In genomic region chr19:46356701-46357138, GRCm38 (mm10) we compare ENCODE assay signal across 8 mouse cellular contexts. TPM values are rescaled to one million over a fixed set of nuclear protein-coding genes. Genes with fewer than 3 reads are reported as not detected.
A peak's percentile ranks its signal among the peaks of the same experiment; 100 is the strongest.
DNase-seq lines count a peak whose midpoint lies in the region; ATAC-seq and TF ChIP-seq lines count a peak whose summit lies in the region.

No protein-coding gene starts in this region.

- no peaks in the 10 kb centered on the region for H3K79me3 ChIP-seq in C2C12 (ENCODE audit: low read depth)

- H3K4me1 ChIP-seq in heart, embryonic 12.5 days (replicated peaks) = peaks cover 3% of the 10 kb centered on the region; the same call in 1 of the 2 replicates
- H3K4me1 ChIP-seq in kidney, embryonic 16.5 days (ENCODE audit: insufficient read depth, low read length) = peaks cover 13% of the 10 kb centered on the region
- 0 out of 2 replicates have a peak, but pooled peaks cover 2% of the 10 kb centered on the region for H3K4me1 ChIP-seq in liver, adult 2 months (ENCODE audit: control insufficient read depth, insufficient read depth, low read length)

- peak overlapping the region; percentile 87 for H3K4me2 ChIP-seq in heart, embryonic 12.5 days
- peak overlapping the region; percentile 90 for H3K4me2 ChIP-seq in kidney, embryonic 16.5 days (replicated peaks; ENCODE audit: low read depth, low read length)
- H3K4me2 ChIP-seq in myocyte (ENCODE audit: low read depth) = peak overlapping the region; percentile 73

- H3K9me3 ChIP-seq in heart, embryonic 12.5 days (replicated peaks) = no peaks in the 10 kb centered on the region
- no peaks in the 10 kb centered on the region for H3K9me3 ChIP-seq in kidney, embryonic 16.5 days (ENCODE audit: low read length)

- ATAC-seq in erythroblast, adult 5-6 weeks (replicated peaks; ENCODE audit: low FRiP score, poor library complexity, severe bottlenecking) = peak; percentile 86
- ATAC-seq in heart, embryonic 12.5 days (ENCODE audit: insufficient number of reproducible peaks, low FRiP score) = peak; percentile 89
- peak; percentile 86 for ATAC-seq in kidney, embryonic 16.5 days (ENCODE audit: low FRiP score, low TSS enrichment)

- H3K79me2 ChIP-seq in C2C12 (ENCODE audit: control insufficient read depth, insufficient read depth) = no peaks in the 10 kb centered on the region
- no peaks in the 10 kb centered on the region for H3K79me2 ChIP-seq in liver, adult 2 months (ENCODE audit: control insufficient read depth, insufficient read depth, low read length)
- no peaks in the 10 kb centered on the region for H3K79me2 ChIP-seq in myocyte (ENCODE audit: control insufficient read depth, insufficient read depth)

- no peaks in the 10 kb centered on the region for H3K27me3 ChIP-seq in C2C12 (ENCODE audit: control insufficient read depth, insufficient read depth, insufficient read length)
- H3K27me3 ChIP-seq in heart, embryonic 12.5 days (replicated peaks) = peaks cover 26% of the 10 kb centered on the region
- peaks cover 6% of the 10 kb centered on the region; the same call in 1 of the 2 replicates for H3K27me3 ChIP-seq in kidney, embryonic 16.5 days (ENCODE audit: insufficient read depth, low read length)
- H3K27me3 ChIP-seq in liver, adult 2 months (ENCODE audit: control insufficient read depth, insufficient read depth, low read length) = no peaks in the 10 kb centered on the region
- H3K27me3 ChIP-seq in myocyte (ENCODE audit: control insufficient read depth, insufficient read depth, insufficient read length) = no peaks in the 10 kb centered on the region

- TF ChIP-seq POLR2A in brain, embryonic 14.5 days (IDR thresholded peaks at IDR 0.05; ENCODE audit: borderline replicate concordance, extremely low read depth, insufficient read depth, insufficient read length, poor library complexity, severe bottlenecking) = peak; percentile 30; the same call in 1 of the 2 replicates
- 0 out of 2 replicates have a peak, but pooled peaks have one; percentile 24 for TF ChIP-seq POLR2A in liver, adult 2 months (IDR thresholded peaks at IDR 0.05; ENCODE audit: extremely low read depth, insufficient read depth, low read length)
- TF ChIP-seq POLR2A in myocyte (IDR thresholded peaks at IDR 0.05; ENCODE audit: insufficient read length, low read depth) = no peak

- H3K4me3 ChIP-seq in C2C12 (ENCODE audit: insufficient read depth, poor library complexity, severe bottlenecking) (no peak overlapping the region), myocyte (peak overlapping the region; percentile 7)
- peak overlapping the region; percentile 61 for H3K4me3 ChIP-seq in heart, embryonic 12.5 days
- H3K4me3 ChIP-seq in kidney, embryonic 16.5 days (ENCODE audit: low read length) = peak overlapping the region; percentile 60
- H3K4me3 ChIP-seq in liver, adult 2 months (ENCODE audit: insufficient read depth, low read depth, low read length) = peak overlapping the region; percentile 85

- no peak overlapping the region for H3ac ChIP-seq in C2C12 (ENCODE audit: control insufficient read depth, insufficient read length, low read depth)
- no peak overlapping the region for H3ac ChIP-seq in myocyte (ENCODE audit: control insufficient read depth, insufficient read length)

- H3K9ac ChIP-seq in heart, embryonic 12.5 days = no peak overlapping the region; the same call in none of the 2 replicates
- H3K9ac ChIP-seq in kidney, embryonic 16.5 days (replicated peaks; ENCODE audit: low read length) = peak overlapping the region; percentile 74
- H3K9ac ChIP-seq in liver, adult 2 months (ENCODE audit: low read depth, low read length) = peak overlapping the region; percentile 80

- 1% methylated on average over 29 of the region's 29 CpGs for WGBS in heart, embryonic 12.5 days
- under 1% methylated on average over 28 of the region's 29 CpGs for WGBS in kidney, embryonic 16.5 days
- 1% methylated on average over 29 of the region's 29 CpGs for WGBS in liver, adult 2 months

- H3K36me3 ChIP-seq in C2C12 (ENCODE audit: control insufficient read depth, insufficient read depth) (no peaks in the 10 kb centered on the region), myocyte (ENCODE audit: control insufficient read depth, insufficient read depth) (no peaks in the 10 kb centered on the region)
- no peaks in the 10 kb centered on the region for H3K36me3 ChIP-seq in heart, embryonic 12.5 days
- no peaks in the 10 kb centered on the region for H3K36me3 ChIP-seq in kidney, embryonic 16.5 days (ENCODE audit: insufficient read depth, low read length)
- no peaks in the 10 kb centered on the region for H3K36me3 ChIP-seq in liver, adult 2 months (ENCODE audit: control insufficient read depth, insufficient read depth, low read length)

- TF ChIP-seq CTCF in C2C12 (IDR thresholded peaks at IDR 0.05; ENCODE audit: control insufficient read depth, insufficient read depth, insufficient read length) = no peak
- no peak for TF ChIP-seq CTCF in brain, embryonic 14.5 days (IDR thresholded peaks at IDR 0.05; ENCODE audit: borderline replicate concordance, extremely low read depth, insufficient read depth, insufficient read length)
- TF ChIP-seq CTCF in liver, adult 2 months (IDR thresholded peaks at IDR 0.05; ENCODE audit: low read depth, low read length) = no peak

- H3K27ac ChIP-seq in heart, embryonic 12.5 days (ENCODE audit: poor library complexity, severe bottlenecking) = no peak overlapping the region
- no peak overlapping the region for H3K27ac ChIP-seq in kidney, embryonic 16.5 days (ENCODE audit: low read length)
- H3K27ac ChIP-seq in liver, adult 2 months (replicated peaks; ENCODE audit: insufficient read depth, low read depth, low read length) = no peak overlapping the region

- peak; percentile 97 for DNase-seq in brain, embryonic 14.5 days (ENCODE audit: low read depth)
- DNase-seq in liver, adult 2 months (ENCODE audit: extremely low read depth, low read depth, low spot score) = peak; percentile 83
- DNase-seq in spleen, postnatal 4 days (ENCODE audit: low spot score in 2 of 2) = peak; percentile 80 to 90

TF ChIP-seq in C2C12, 6 proteins besides CTCF, POLR2A, EP300 and RAD21 (continues in another document):
- no peak for TF ChIP-seq CEBPB (IDR thresholded peaks at IDR 0.05; ENCODE audit: low read depth)

TF ChIP-seq in myocyte, 11 proteins besides CTCF, POLR2A, EP300 and RAD21 (continues in another document):
- TF ChIP-seq TCF3 (IDR thresholded peaks at IDR 0.05; ENCODE audit: insufficient read length, low read depth) = no peak

RNA-seq across cellular contexts. Expression of gene 2310034G01Rik, which starts 6.6 kb away (rescaled TPM):
- polyA plus RNA-seq in C2C12 (2012; fragmentation: generic; extraction: Trizol) (0.92 TPM), myocyte (2012; fragmentation: generic; extraction: Trizol) (1.2 TPM)
- 2.1 TPM in 2 replicates for polyA plus RNA-seq in brain, embryonic 14.5 days (2012; rRNA removed)
- not detected in 2 replicates for total RNA-seq in erythroblast, adult 5-6 weeks (2015; ENCODE audit: low replicate concordance)
- not detected in 2 replicates for total RNA-seq in erythroblast, adult 5-6 weeks (2017; ENCODE audit: low replicate concordance)
- 0.36 and 1.2 TPM in 2 replicates for polyA plus RNA-seq in heart, embryonic 12.5 days (2016; fragmentation: Nextera tagmentation; extraction: Ambion mirVana)
- 2.5 and 2.6 TPM in 2 replicates for polyA plus RNA-seq in kidney, embryonic 16.5 days (2015; fragmentation: Nextera tagmentation; extraction: Ambion mirVana)
- total RNA-seq in liver, adult 2 months (2014; rRNA removed) = 0.09 and 0.40 TPM in 2 replicates
- polyA plus RNA-seq in liver, adult 2 months (2012; rRNA removed) = 0.10 and 0.25 TPM in 2 replicates

RNA-seq across cellular contexts. Expression of gene Mfsd13a, which starts 15.8 kb away (rescaled TPM):
- polyA plus RNA-seq in C2C12 (2012; fragmentation: generic; extraction: Trizol) (1.3 TPM), myocyte (2012; fragmentation: generic; extraction: Trizol) (1.9 TPM)
- polyA plus RNA-seq in brain, embryonic 14.5 days (2012; rRNA removed) = 16.1 and 18.2 TPM in 2 replicates
- total RNA-seq in erythroblast, adult 5-6 weeks (2015; ENCODE audit: low replicate concordance) = 5.4 and 9.6 TPM in 2 replicates
- 1.4 and 1.8 TPM in 2 replicates for total RNA-seq in erythroblast, adult 5-6 weeks (2017; ENCODE audit: low replicate concordance)
- polyA plus RNA-seq in heart, embryonic 12.5 days (2016; fragmentation: Nextera tagmentation; extraction: Ambion mirVana) = 4.3 and 4.4 TPM in 2 replicates
- polyA plus RNA-seq in kidney, embryonic 16.5 days (2015; fragmentation: Nextera tagmentation; extraction: Ambion mirVana) = 14.7 and 16.9 TPM in 2 replicates
- 1.2 and 1.3 TPM in 2 replicates for total RNA-seq in liver, adult 2 months (2014; rRNA removed)
- 17.9 and 22.0 TPM in 2 replicates for polyA plus RNA-seq in liver, adult 2 months (2012; rRNA removed)

RNA-seq across cellular contexts. Expression of gene Cuedc2, which starts 18.2 kb away (rescaled TPM):
- polyA plus RNA-seq in C2C12 (2012; fragmentation: generic; extraction: Trizol) (161 TPM), myocyte (2012; fragmentation: generic; extraction: Trizol) (165 TPM)
- polyA plus RNA-seq in brain, embryonic 14.5 days (2012; rRNA removed) = 206 and 246 TPM in 2 replicates
- total RNA-seq in erythroblast, adult 5-6 weeks (2015; ENCODE audit: low replicate concordance) = 8.1 and 8.4 TPM in 2 replicates
- total RNA-seq in erythroblast, adult 5-6 weeks (2017; ENCODE audit: low replicate concordance) = 23.6 and 39.4 TPM in 2 replicates
- 97.7 and 116 TPM in 2 replicates for polyA plus RNA-seq in heart, embryonic 12.5 days (2016; fragmentation: Nextera tagmentation; extraction: Ambion mirVana)
- polyA plus RNA-seq in kidney, embryonic 16.5 days (2015; fragmentation: Nextera tagmentation; extraction: Ambion mirVana) = 188 and 198 TPM in 2 replicates
- 19.5 and 21.7 TPM in 2 replicates for total RNA-seq in liver, adult 2 months (2014; rRNA removed)
- polyA plus RNA-seq in liver, adult 2 months (2012; rRNA removed) = 24.6 and 25.1 TPM in 2 replicates

RNA-seq across cellular contexts. Expression of gene Fbxl15, which starts 28.7 kb away (rescaled TPM):
- 13.1 TPM for polyA plus RNA-seq in C2C12 (2012; fragmentation: generic; extraction: Trizol)
- polyA plus RNA-seq in brain, embryonic 14.5 days (2012; rRNA removed) = 37.1 and 45.9 TPM in 2 replicates
- not detected in 2 replicates for total RNA-seq in erythroblast, adult 5-6 weeks (2015; ENCODE audit: low replicate concordance)
- not detected in 2 replicates for total RNA-seq in erythroblast, adult 5-6 weeks (2017; ENCODE audit: low replicate concordance)
- 9.9 and 10.0 TPM in 2 replicates for polyA plus RNA-seq in heart, embryonic 12.5 days (2016; fragmentation: Nextera tagmentation; extraction: Ambion mirVana)
- 22.4 and 26.0 TPM in 2 replicates for polyA plus RNA-seq in kidney, embryonic 16.5 days (2015; fragmentation: Nextera tagmentation; extraction: Ambion mirVana)
- total RNA-seq in liver, adult 2 months (2014; rRNA removed) = 6.2 and 6.4 TPM in 2 replicates
- polyA plus RNA-seq in liver, adult 2 months (2012; rRNA removed) = 15.1 and 22.6 TPM in 2 replicates
- polyA plus RNA-seq in myocyte (2012; fragmentation: generic; extraction: Trizol) = 15.3 TPM

RNA-seq across cellular contexts. Expression of gene Psd, which starts 29.8 kb away (rescaled TPM):
- polyA plus RNA-seq in C2C12 (2012; fragmentation: generic; extraction: Trizol) (11.8 TPM), myocyte (2012; fragmentation: generic; extraction: Trizol) (11.7 TPM)
- polyA plus RNA-seq in brain, embryonic 14.5 days (2012; rRNA removed) = 292 and 297 TPM in 2 replicates
- 0.63 TPM in 1 of 2 replicates, not detected in the other for total RNA-seq in erythroblast, adult 5-6 weeks (2015; ENCODE audit: low replicate concordance)
- 0.70 TPM in 1 of 2 replicates, not detected in the other for total RNA-seq in erythroblast, adult 5-6 weeks (2017; ENCODE audit: low replicate concordance)
- polyA plus RNA-seq in heart, embryonic 12.5 days (2016; fragmentation: Nextera tagmentation; extraction: Ambion mirVana) = 12.0 and 13.4 TPM in 2 replicates
- polyA plus RNA-seq in kidney, embryonic 16.5 days (2015; fragmentation: Nextera tagmentation; extraction: Ambion mirVana) = 4.5 and 5.4 TPM in 2 replicates
- 0.27 and 0.46 TPM in 2 replicates for total RNA-seq in liver, adult 2 months (2014; rRNA removed)
- polyA plus RNA-seq in liver, adult 2 months (2012; rRNA removed) = 0.57 and 0.71 TPM in 2 replicates
